Mouse (Mus musculus): ENCODE measurements around the gene B4galt7.

DNA sequence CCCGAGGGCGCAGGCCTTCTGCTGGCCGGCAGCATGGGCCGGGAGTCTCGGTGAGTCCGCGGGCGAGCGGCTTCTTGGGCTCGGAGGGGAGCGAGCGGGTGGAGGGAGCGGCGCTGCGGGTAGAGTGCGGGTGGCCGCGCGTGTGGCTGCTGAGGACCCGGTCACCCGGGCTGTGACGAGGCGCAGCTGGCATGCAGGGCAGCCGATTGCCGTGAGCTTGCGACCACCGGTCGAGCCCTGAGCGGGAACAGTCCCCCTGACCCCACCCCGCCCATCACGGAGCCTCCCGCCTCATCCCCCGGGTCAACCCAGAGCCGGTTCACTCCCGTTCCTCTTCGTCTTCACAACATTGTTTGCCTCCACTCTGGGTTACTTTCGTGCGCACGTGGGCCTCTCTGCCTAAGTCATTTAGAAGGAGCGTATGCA is 35.5 kb downstream of the B4galt7 start:
- TF ChIP-seq CTCF (IDR thresholded peaks at IDR 0.05; ENCODE audit: low read depth) (no peak), EP300 (IDR thresholded peaks at IDR 0.05; ENCODE audit: low read depth) (no peak)

Measured in heart, postnatal 0 days (tissue).